Comparison of ENCODE assay signal across 8 mouse cellular contexts in genomic region chr10:17723421-17723841, GRCm38 (mm10). TPM values are rescaled to one million over a fixed set of nuclear protein-coding genes. Genes with fewer than 3 reads are reported as not detected.
DNase-seq lines count a peak whose midpoint lies in the region; ATAC-seq and TF ChIP-seq lines count a peak whose summit lies in the region.

No protein-coding gene starts in this region.

- no peaks in the 10 kb centered on the region for H3K36me3 ChIP-seq in liver, adult 2 months (ENCODE audit: control insufficient read depth, insufficient read depth, low read length)
- no peaks in the 10 kb centered on the region for H3K36me3 ChIP-seq in embryonic facial prominence, embryonic 12.5 days
- no peaks in the 10 kb centered on the region for H3K36me3 ChIP-seq in intestine, embryonic 15.5 days
- H3K36me3 ChIP-seq in midbrain, embryonic 14.5 days (ENCODE audit: control insufficient read depth, insufficient read depth, low read length): no peaks in the 10 kb centered on the region

- peak overlapping the region; percentile 76 for H3K4me2 ChIP-seq in embryonic facial prominence, embryonic 12.5 days (replicated peaks)
- H3K4me2 ChIP-seq in intestine, embryonic 15.5 days (replicated peaks): peak overlapping the region; percentile 79
- peak overlapping the region; percentile 80 for H3K4me2 ChIP-seq in midbrain, embryonic 14.5 days (ENCODE audit: low read length)

- H3K4me1 ChIP-seq in liver, adult 2 months (ENCODE audit: control insufficient read depth, insufficient read depth, low read length): peaks cover 9% of the 10 kb centered on the region
- peaks cover 16% of the 10 kb centered on the region; the same call in 1 of the 2 replicates for H3K4me1 ChIP-seq in embryonic facial prominence, embryonic 12.5 days
- peaks cover 11% of the 10 kb centered on the region for H3K4me1 ChIP-seq in intestine, embryonic 15.5 days (replicated peaks)
- peaks cover 26% of the 10 kb centered on the region for H3K4me1 ChIP-seq in midbrain, embryonic 14.5 days (ENCODE audit: control insufficient read depth, insufficient read depth, low read length)

- H3K27me3 ChIP-seq in liver, adult 2 months (ENCODE audit: control insufficient read depth, insufficient read depth, low read length): no peaks in the 10 kb centered on the region
- peaks cover 4% of the 10 kb centered on the region; the same call in 1 of the 2 replicates for H3K27me3 ChIP-seq in embryonic facial prominence, embryonic 12.5 days
- H3K27me3 ChIP-seq in intestine, embryonic 15.5 days (replicated peaks): no peaks in the 10 kb centered on the region
- no peaks in the 10 kb centered on the region for H3K27me3 ChIP-seq in midbrain, embryonic 14.5 days (ENCODE audit: control insufficient read depth, insufficient read depth, low read length)

- no peaks in the 10 kb centered on the region for H3K9me3 ChIP-seq in embryonic facial prominence, embryonic 12.5 days
- no peaks in the 10 kb centered on the region for H3K9me3 ChIP-seq in intestine, embryonic 15.5 days
- no peaks in the 10 kb centered on the region for H3K9me3 ChIP-seq in midbrain, embryonic 14.5 days (ENCODE audit: control insufficient read depth, low read length)

- DNase-seq in liver, adult 2 months (ENCODE audit: extremely low read depth, low read depth, low spot score): no peak
- no peak for DNase-seq in liver
- no peak for DNase-seq in midbrain, embryonic 14.5 days
- no peak for DNase-seq in cerebellum, postnatal 25 days
- DNase-seq in embryo, embryonic 11 days: no peak
- no peak for DNase-seq in ovary, postnatal 36 days (ENCODE audit: low spot score)

- H3K4me3 ChIP-seq in liver, adult 2 months (ENCODE audit: insufficient read depth, low read depth, low read length): peak overlapping the region; percentile 79
- peak overlapping the region; percentile 89 for H3K4me3 ChIP-seq in embryonic facial prominence, embryonic 12.5 days
- H3K4me3 ChIP-seq in intestine, embryonic 15.5 days (replicated peaks): peak overlapping the region; percentile 89
- H3K4me3 ChIP-seq in midbrain, embryonic 14.5 days (replicated peaks; ENCODE audit: low read depth, low read length): peak overlapping the region; percentile 95

- under 1% methylated on average over 30 of the region's 30 CpGs for WGBS in liver, adult 2 months
- 0% methylated on average over 30 of the region's 30 CpGs for WGBS in embryonic facial prominence, embryonic 12.5 days
- WGBS in intestine, embryonic 15.5 days: under 1% methylated on average over 30 of the region's 30 CpGs
- 1% methylated on average over 30 of the region's 30 CpGs for WGBS in midbrain, embryonic 14.5 days

- TF ChIP-seq CTCF in liver, adult 2 months (IDR thresholded peaks at IDR 0.05; ENCODE audit: low read depth, low read length): no peak

- H3K9ac ChIP-seq in liver, adult 2 months (ENCODE audit: low read depth, low read length): peak overlapping the region; percentile 91
- peak overlapping the region; percentile 92 for H3K9ac ChIP-seq in embryonic facial prominence, embryonic 12.5 days
- peak overlapping the region; percentile 97 for H3K9ac ChIP-seq in intestine, embryonic 15.5 days
- H3K9ac ChIP-seq in midbrain, embryonic 14.5 days (replicated peaks; ENCODE audit: low read length): peak overlapping the region; percentile 98

- peak; percentile 32; the same call in 1 of the 2 replicates for ATAC-seq in embryonic facial prominence, embryonic 12.5 days (ENCODE audit: insufficient number of reproducible peaks, insufficient read depth, low FRiP score, low TSS enrichment)
- ATAC-seq in intestine, embryonic 15.5 days: peak; percentile 60
- ATAC-seq in midbrain, embryonic 14.5 days (ENCODE audit: low FRiP score, low TSS enrichment): peak; percentile 43

- no peak for TF ChIP-seq POLR2A in liver, adult 2 months (IDR thresholded peaks at IDR 0.05; ENCODE audit: extremely low read depth, insufficient read depth, low read length)

- peaks cover 10% of the 10 kb centered on the region; the same call in 1 of the 2 replicates for H3K79me2 ChIP-seq in liver, adult 2 months (ENCODE audit: control insufficient read depth, insufficient read depth, low read length)

- H3K27ac ChIP-seq in liver, adult 2 months (replicated peaks; ENCODE audit: insufficient read depth, low read depth, low read length): peak overlapping the region; percentile 92
- peak overlapping the region; percentile 100 for H3K27ac ChIP-seq in embryonic facial prominence, embryonic 12.5 days
- H3K27ac ChIP-seq in intestine, embryonic 15.5 days: peak overlapping the region; percentile 99
- peak overlapping the region; percentile 100 for H3K27ac ChIP-seq in midbrain, embryonic 14.5 days (replicated peaks; ENCODE audit: low read depth, low read length)

RNA-seq across cellular contexts. Expression of gene Cited2, which starts 0.4 kb away (rescaled TPM):
- total RNA-seq in liver, adult 2 months (2014; rRNA removed): 9.2 and 9.7 TPM in 2 replicates
- 25.6 and 25.9 TPM in 2 replicates for polyA plus RNA-seq in liver, adult 2 months (2012; rRNA removed)
- polyA plus RNA-seq in embryonic facial prominence, embryonic 12.5 days (2016; fragmentation: Nextera tagmentation; extraction: Ambion mirVana): 40.5 and 43.8 TPM in 2 replicates
- polyA plus RNA-seq in intestine, embryonic 15.5 days (2015; fragmentation: Nextera tagmentation; extraction: Ambion mirVana): 48.9 and 49.5 TPM in 2 replicates
- polyA plus RNA-seq in midbrain, embryonic 14.5 days (2014; fragmentation: Nextera tagmentation; extraction: Ambion mirVana): 71.2 and 71.7 TPM in 2 replicates
